Mouse (Mus musculus) intestine, embryonic 15.5 days (tissue): Measurements from ENCODE around the gene Itga8. TPM values are rescaled to one million over a fixed set of nuclear protein-coding genes. Genes with fewer than 3 reads are reported as not detected.

Experiments
- ATAC-seq: fragments of 200-750 bp; cut with Nextera tagmentation; 2 replicates; pipeline ENCODE4 v1.8.0; 2017; ENCODE audit warnings: moderate TSS enrichment, moderate library complexity
- H3K27ac ChIP-seq: fragments of 300-500 bp; sonication (generic); 2 replicates; pipeline ENCODE4 v1.5.1; 2015; ENCODE audit warnings: mild to moderate bottlenecking, inconsistent platforms
- H3K27me3 ChIP-seq: fragments of 300-500 bp; sonication (generic); replicated peaks from 2 replicates; pipeline ENCODE4 v1.6.1; 2015; ENCODE audit warnings: inconsistent platforms
- H3K36me3 ChIP-seq: fragments of 300-500 bp; sonication (generic); 2 replicates; pipeline ENCODE4 v1.6.1; 2015; ENCODE audit warnings: inconsistent platforms
- H3K4me1 ChIP-seq: fragments of 300-500 bp; sonication (generic); replicated peaks from 2 replicates; pipeline ENCODE4 v1.6.1; 2015; ENCODE audit warnings: inconsistent platforms
- H3K4me2 ChIP-seq: fragments of 300-500 bp; sonication (generic); replicated peaks from 2 replicates; pipeline ENCODE4 v1.6.1; 2015; ENCODE audit warnings: mild to moderate bottlenecking, inconsistent platforms
- H3K4me3 ChIP-seq: fragments of 300-500 bp; sonication (generic); replicated peaks from 2 replicates; pipeline ENCODE4 v1.5.1; 2015; ENCODE audit warnings: inconsistent platforms
- H3K9ac ChIP-seq: fragments of 300-500 bp; sonication (generic); 2 replicates; pipeline ENCODE4 v1.6.1; 2015; ENCODE audit warnings: inconsistent platforms
- H3K9me3 ChIP-seq: fragments of 300-500 bp; sonication (generic); 2 replicates; pipeline ENCODE4 v1.6.1; 2016; ENCODE audit warnings: inconsistent platforms
- WGBS: fragments of 180-500 bp; shearing (Covaris S2); methylation state at CpG from one replicate; pipeline ENCODE4 v1.1.7; 2015; 5-methylcytosine and 5-hydroxymethylcytosine counted together
- polyA plus RNA-seq: library from polyadenylated mRNA; unstranded; fragments of >200 nt; fragmentation: Nextera tagmentation; extraction: Ambion mirVana; gene quantifications from 2 replicates; pipeline ENCODE4 v1.2.1, GENCODE M21; 2015

The Itga8 gene
- polyA plus RNA-seq, 1 experiment from 2014 or later: 14.5 TPM

DNA sequence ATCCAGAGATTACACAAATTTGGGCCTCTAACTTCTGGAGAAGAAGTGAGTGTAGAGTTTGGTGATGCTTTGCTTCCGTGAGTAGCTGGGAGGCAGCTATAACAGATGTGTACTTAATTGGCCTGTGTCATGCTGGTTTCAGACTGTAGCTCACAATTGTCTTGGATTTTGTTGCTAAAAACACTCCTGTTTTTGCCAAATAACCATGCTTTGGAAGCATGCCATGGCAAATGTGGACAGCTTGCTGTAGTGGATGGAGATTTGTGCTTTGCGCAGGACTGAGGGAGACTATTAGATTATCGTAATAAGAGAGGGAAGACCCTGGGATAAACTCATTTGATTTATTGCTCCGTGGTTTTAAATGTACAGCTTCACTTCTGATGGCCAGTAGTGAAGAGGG, 16.3 kb upstream of the Itga8 start:
- no peak for ATAC-seq
- H3K4me1 ChIP-seq: no peaks in the 10 kb centered on the region; the same call in 1 of the 2 replicates
- H3K27ac ChIP-seq: no peak overlapping the region
- H3K4me3 ChIP-seq: no peak overlapping the region
- H3K36me3 ChIP-seq: no peaks in the 10 kb centered on the region
- H3K9me3 ChIP-seq: no peaks in the 10 kb centered on the region
- H3K9ac ChIP-seq: no peak overlapping the region
- 66% methylated on average over 4 of the region's 4 CpGs for WGBS
- H3K27me3 ChIP-seq: no peaks in the 10 kb centered on the region
- H3K4me2 ChIP-seq: no peak overlapping the region

GRCm38 (mm10) chr2:12317343-12317742, 15.6 kb upstream of the Itga8 start:
- Histone ChIP-seq H3K4me2 (no peak overlapping the region), H3K9ac (no peak overlapping the region), H3K4me3 (no peak overlapping the region), H3K27ac (no peak overlapping the region), H3K4me1 (no peaks in the 10 kb centered on the region; the same call in 1 of the 2 replicates), H3K9me3 (no peaks in the 10 kb centered on the region), H3K27me3 (no peaks in the 10 kb centered on the region), H3K36me3 (no peaks in the 10 kb centered on the region)
- ATAC-seq: no peak
- WGBS: 68% methylated on average over 5 of the region's 5 CpGs

- no peaks in the 10 kb centered on the region for H3K9me3 ChIP-seq
- 34% methylated on average over 7 of the region's 7 CpGs for WGBS
- no peak overlapping the region for H3K27ac ChIP-seq
- no peaks in the 10 kb centered on the region for H3K36me3 ChIP-seq
- 0 out of 2 replicates have a peak overlapping the region, but pooled peaks have one; percentile 3 for H3K4me2 ChIP-seq
- H3K9ac ChIP-seq: no peak overlapping the region
- peak; percentile 49; the same call in 1 of the 2 replicates for ATAC-seq
- H3K4me1 ChIP-seq: no peaks in the 10 kb centered on the region; the same call in 1 of the 2 replicates
- H3K27me3 ChIP-seq: no peaks in the 10 kb centered on the region
- H3K4me3 ChIP-seq: no peak overlapping the region
Measured at GRCm38 (mm10) chr2:12316361-12316760, 14.6 kb upstream of the Itga8 start.

DNA sequence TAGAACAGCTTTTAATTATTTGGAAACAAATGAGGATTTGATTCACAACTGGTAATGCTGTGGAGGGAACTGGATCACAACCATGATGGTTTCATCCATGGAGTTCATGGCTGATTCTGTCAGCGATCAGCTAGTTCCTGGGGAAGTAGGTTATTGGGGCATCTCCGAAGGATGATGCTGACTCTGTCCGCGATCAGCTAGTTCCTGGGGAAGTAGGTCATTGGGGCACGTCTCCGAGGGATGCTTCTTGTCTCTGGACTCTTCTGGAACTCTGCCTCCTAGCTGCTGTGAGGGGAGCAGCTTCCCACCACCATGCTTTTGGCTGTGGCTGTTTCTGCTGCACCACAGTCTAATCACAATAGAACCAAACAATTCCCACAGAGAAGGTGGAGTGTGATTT, 12.3 kb upstream of the Itga8 start:
- Histone ChIP-seq H3K36me3 (no peaks in the 10 kb centered on the region), H3K27me3 (no peaks in the 10 kb centered on the region), H3K9me3 (no peaks in the 10 kb centered on the region), H3K4me3 (no peak overlapping the region), H3K4me1 (no peaks in the 10 kb centered on the region; the same call in 1 of the 2 replicates), H3K9ac (no peak overlapping the region), H3K27ac (no peak overlapping the region), H3K4me2 (no peak overlapping the region)
- ATAC-seq: no peak
- WGBS: 76% methylated on average over 6 of the region's 6 CpGs

- H3K4me1 ChIP-seq: no peaks in the 10 kb centered on the region
- no peak overlapping the region for H3K9ac ChIP-seq
- no peaks in the 10 kb centered on the region for H3K27me3 ChIP-seq
- ATAC-seq: no peak
- no peak overlapping the region for H3K27ac ChIP-seq
- no peak overlapping the region for H3K4me2 ChIP-seq
- H3K4me3 ChIP-seq: no peak overlapping the region
- H3K36me3 ChIP-seq: no peaks in the 10 kb centered on the region
- H3K9me3 ChIP-seq: no peaks in the 10 kb centered on the region
Measured at GRCm38 (mm10) chr2:12308466-12308865, 6.7 kb upstream of the Itga8 start.

GRCm38 (mm10) chr2:12307311-12307710, 5.6 kb upstream of the Itga8 start:
- H3K4me1 ChIP-seq: no peaks in the 10 kb centered on the region
- H3K9ac ChIP-seq: no peak overlapping the region
- ATAC-seq: 0 out of 2 replicates have a peak, but pooled peaks have one; percentile 45
- no peak overlapping the region for H3K27ac ChIP-seq
- no peaks in the 10 kb centered on the region for H3K27me3 ChIP-seq
- no peak overlapping the region for H3K4me3 ChIP-seq
- no peaks in the 10 kb centered on the region for H3K36me3 ChIP-seq
- H3K4me2 ChIP-seq: no peak overlapping the region
- no peaks in the 10 kb centered on the region for H3K9me3 ChIP-seq

DNA sequence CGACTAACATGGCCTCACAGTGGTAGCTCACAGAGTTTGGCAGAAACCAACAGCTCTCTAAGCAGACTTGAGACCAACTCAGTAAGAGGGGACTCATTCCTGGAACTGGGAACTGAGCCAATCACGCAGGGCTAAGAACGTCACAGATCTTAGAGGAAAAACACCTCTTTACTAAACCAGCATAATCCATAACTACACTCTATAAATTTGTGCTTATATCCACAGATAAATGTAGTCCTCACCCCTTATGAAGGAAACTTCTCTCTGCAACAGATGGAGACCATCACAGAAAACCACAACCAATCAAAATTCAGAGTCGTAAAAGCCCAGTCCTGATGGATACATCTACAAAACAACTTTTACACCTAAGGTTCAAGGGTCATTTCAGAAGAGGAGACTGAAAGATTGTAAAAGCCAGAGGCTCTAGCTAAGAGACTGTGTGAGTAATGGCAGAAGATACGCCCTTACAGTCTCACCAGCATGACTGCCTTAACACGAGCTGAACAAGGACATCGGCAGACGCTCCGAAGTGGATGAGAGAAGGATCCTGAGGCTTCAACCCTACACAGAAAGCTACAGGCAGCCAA, 3.4 kb upstream of the Itga8 start:
- ATAC-seq: peak; percentile 65; the same call in 1 of the 2 replicates
- H3K4me1 ChIP-seq: peaks cover 5% of the 10 kb centered on the region; the same call in 1 of the 2 replicates
- H3K27ac ChIP-seq: no peak overlapping the region
- H3K27me3 ChIP-seq: peaks cover 10% of the 10 kb centered on the region
- H3K9ac ChIP-seq: no peak overlapping the region
- no peak overlapping the region for H3K4me2 ChIP-seq
- no peaks in the 10 kb centered on the region for H3K36me3 ChIP-seq
- WGBS: 58% methylated on average over 9 of the region's 9 CpGs
- H3K4me3 ChIP-seq: no peak overlapping the region
- H3K9me3 ChIP-seq: no peaks in the 10 kb centered on the region

GRCm38 (mm10) chr2:12300449-12301228, 1.1 kb downstream of the Itga8 start:
- Histone ChIP-seq H3K9ac (peak overlapping the region; percentile 70), H3K4me3 (peak overlapping the region; percentile 65), H3K4me1 (peaks cover 5% of the 10 kb centered on the region; the same call in 1 of the 2 replicates), H3K27me3 (peaks cover 10% of the 10 kb centered on the region), H3K36me3 (no peaks in the 10 kb centered on the region), H3K9me3 (no peaks in the 10 kb centered on the region), H3K27ac (no peak overlapping the region), H3K4me2 (peak overlapping the region; percentile 91)
- WGBS: 51% methylated on average over 15 of the region's 15 CpGs
- ATAC-seq: no peak

DNA sequence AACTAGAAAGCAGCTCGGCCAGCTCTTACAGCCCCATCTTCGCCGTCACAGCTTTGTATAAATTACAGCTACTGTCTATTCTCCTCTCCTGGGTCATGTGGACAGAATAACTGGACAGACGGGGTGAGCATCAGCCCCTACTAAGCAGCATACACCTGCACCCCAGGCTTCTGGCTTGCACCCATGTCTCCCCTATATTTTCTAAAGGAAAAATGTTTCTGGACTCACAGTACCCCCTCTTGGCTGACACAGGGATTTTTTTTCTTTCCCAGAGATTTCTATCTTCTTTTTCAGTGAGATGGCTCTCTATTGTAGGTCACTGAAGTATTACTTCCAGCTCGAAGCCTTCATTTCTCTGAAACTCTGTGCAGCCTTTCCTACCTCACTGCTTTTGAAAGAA, 4.4 kb downstream of the Itga8 start:
- no peaks in the 10 kb centered on the region for H3K36me3 ChIP-seq
- no peaks in the 10 kb centered on the region for H3K9me3 ChIP-seq
- H3K9ac ChIP-seq: no peak overlapping the region
- 81% methylated on average over 5 of the region's 5 CpGs for WGBS
- no peak overlapping the region for H3K4me2 ChIP-seq
- peaks cover 10% of the 10 kb centered on the region for H3K27me3 ChIP-seq
- H3K4me3 ChIP-seq: no peak overlapping the region
- peaks cover 5% of the 10 kb centered on the region; the same call in 1 of the 2 replicates for H3K4me1 ChIP-seq
- H3K27ac ChIP-seq: no peak overlapping the region
- no peak for ATAC-seq

GRCm38 (mm10) chr2:12295150-12295549, 6.6 kb downstream of the Itga8 start:
- H3K27me3 ChIP-seq: no peaks in the 10 kb centered on the region
- ATAC-seq: no peak
- no peak overlapping the region for H3K4me2 ChIP-seq
- H3K9ac ChIP-seq: no peak overlapping the region
- no peak overlapping the region for H3K27ac ChIP-seq
- no peaks in the 10 kb centered on the region for H3K9me3 ChIP-seq
- no peaks in the 10 kb centered on the region for H3K36me3 ChIP-seq
- no peak overlapping the region for H3K4me3 ChIP-seq
- WGBS: 94% methylated on average over 6 of the region's 6 CpGs
- no peaks in the 10 kb centered on the region for H3K4me1 ChIP-seq

DNA sequence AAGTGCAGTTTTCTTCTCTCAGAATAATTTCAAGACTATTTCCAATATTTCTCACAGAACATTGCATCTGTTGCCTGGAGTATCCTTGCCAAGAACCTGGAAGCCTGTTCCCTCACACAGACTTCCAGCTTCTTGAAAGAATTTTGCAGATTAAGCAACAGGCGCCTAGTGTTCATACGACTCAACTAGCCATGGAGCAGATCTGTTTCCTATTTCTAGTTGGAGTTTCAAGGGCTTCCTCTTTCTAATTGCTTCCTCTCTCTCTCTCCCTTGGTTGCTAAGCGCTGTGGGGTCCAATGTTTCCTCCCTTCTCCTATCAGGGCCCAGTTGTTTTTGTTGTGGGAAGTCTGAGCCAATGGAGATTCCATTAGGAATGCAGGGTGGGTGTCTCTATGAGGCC, 7.7 kb downstream of the Itga8 start:
- no peaks in the 10 kb centered on the region for H3K4me1 ChIP-seq
- no peaks in the 10 kb centered on the region for H3K36me3 ChIP-seq
- no peak overlapping the region for H3K4me2 ChIP-seq
- WGBS: 74% methylated on average over 3 of the region's 3 CpGs
- H3K4me3 ChIP-seq: no peak overlapping the region
- H3K9ac ChIP-seq: no peak overlapping the region
- H3K27ac ChIP-seq: no peak overlapping the region
- no peak for ATAC-seq
- no peaks in the 10 kb centered on the region for H3K27me3 ChIP-seq
- H3K9me3 ChIP-seq: no peaks in the 10 kb centered on the region

- Histone ChIP-seq H3K9me3 (no peaks in the 10 kb centered on the region), H3K4me3 (no peak overlapping the region), H3K27ac (no peak overlapping the region), H3K27me3 (no peaks in the 10 kb centered on the region), H3K4me1 (no peaks in the 10 kb centered on the region), H3K36me3 (no peaks in the 10 kb centered on the region), H3K4me2 (no peak overlapping the region), H3K9ac (no peak overlapping the region)
- 79% methylated on average over 8 of the region's 8 CpGs for WGBS
- no peak for ATAC-seq
Measured at GRCm38 (mm10) chr2:12293458-12293857, 8.3 kb downstream of the Itga8 start.
